Mouse (Mus musculus) liver, embryonic 16.5 days (tissue): ENCODE data around the gene Sertad4. TPM values are rescaled to one million over a fixed set of nuclear protein-coding genes. Genes with fewer than 3 reads are reported as not detected.

Source experiments
- ATAC-seq: fragments of 200-750 bp; cut with Nextera tagmentation; 2 replicates; pipeline ENCODE4 v1.8.0; 2017; ENCODE audit warnings: low read depth, mild to moderate bottlenecking, moderate number of reproducible peaks, moderate library complexity
- H3K27ac ChIP-seq: fragments of 300-500 bp; sonication (generic); 2 replicates; pipeline ENCODE4 v1.5.1; 2014; ENCODE audit warnings: mild to moderate bottlenecking, low read length
- H3K27me3 ChIP-seq: fragments of 300-500 bp; sonication (generic); 2 replicates; pipeline ENCODE4 v1.6.1; 2014; ENCODE audit warnings: low read depth, low read length, mixed read lengths; ENCODE audit not compliant: control insufficient read depth, insufficient read depth
- H3K36me3 ChIP-seq: fragments of 300-500 bp; sonication (generic); 2 replicates; pipeline ENCODE4 v1.6.1; 2014; ENCODE audit warnings: mild to moderate bottlenecking; ENCODE audit not compliant: control insufficient read depth, insufficient read depth
- H3K4me1 ChIP-seq: fragments of 300-500 bp; sonication (generic); 2 replicates; pipeline ENCODE4 v1.6.1; 2014; ENCODE audit warnings: low read depth, low read length, mixed read lengths; ENCODE audit not compliant: control insufficient read depth
- H3K4me2 ChIP-seq: fragments of 300-500 bp; sonication (generic); 2 replicates; pipeline ENCODE4 v1.6.1; 2014; ENCODE audit warnings: low read depth, low read length, mixed read lengths
- H3K4me3 ChIP-seq: fragments of 300-500 bp; sonication (generic); 2 replicates; pipeline ENCODE4 v1.5.1; 2014; ENCODE audit warnings: low read depth, mild to moderate bottlenecking, low read length
- H3K9ac ChIP-seq: fragments of 300-500 bp; sonication (generic); 2 replicates; pipeline ENCODE4 v1.6.1; 2014; ENCODE audit warnings: low read depth, low read length
- H3K9me3 ChIP-seq: fragments of 300-500 bp; sonication (generic); replicated peaks from 2 replicates; pipeline ENCODE4 v1.6.1; 2016; ENCODE audit warnings: low read length; ENCODE audit not compliant: control insufficient read depth
- WGBS: fragments of 180-500 bp; shearing (Covaris S2); extraction: QIAGEN DNeasy Blood & Tissue Kit; methylation state at CpG from one replicate; pipeline ENCODE4 v1.1.7; 2014; ENCODE audit not compliant: insufficient replicate concordance; 5-methylcytosine and 5-hydroxymethylcytosine counted together
- polyA plus RNA-seq: library from polyadenylated mRNA; unstranded; fragments of >200 nt; fragmentation: Nextera tagmentation; extraction: Ambion mirVana; gene quantifications from 2 replicates; pipeline ENCODE4 v1.2.1, GENCODE M21; 2015

Sertad4 gene
- 0.07 and 0.22 TPM in 2 replicates for polyA plus RNA-seq

- peak within 1 kb of the TSS; percentile 64 for H3K4me2 ChIP-seq
- no peaks in the 10 kb centered on the region for H3K4me1 ChIP-seq
- peak within 1 kb of the TSS; percentile 52 for H3K4me3 ChIP-seq
- under 1% methylated on average over 58 of the region's 75 CpGs for WGBS
- ATAC-seq = no peak
- H3K9ac ChIP-seq = no peak within 1 kb of the TSS
- no peak within 1 kb of the TSS for H3K27ac ChIP-seq
- no peaks in the 10 kb centered on the region for H3K9me3 ChIP-seq
- H3K27me3 ChIP-seq = peaks cover 69% of the 10 kb centered on the region
- no peaks in the 10 kb centered on the region for H3K36me3 ChIP-seq
Measured at GRCm38 (mm10) chr1:192855474-192856230, at the start of gene Sertad4. Gene Sertad4, minus strand, starts transcription at chr1:192855756.

GRCm38 (mm10) chr1:192901516-192901915 is 46.0 kb upstream of the Sertad4 start:
- H3K9me3 ChIP-seq = no peaks in the 10 kb centered on the region
- H3K27ac ChIP-seq = no peak overlapping the region
- no peaks in the 10 kb centered on the region for H3K36me3 ChIP-seq
- 61% methylated on average over 2 of the region's 2 CpGs for WGBS
- no peaks in the 10 kb centered on the region for H3K4me1 ChIP-seq
- no peak overlapping the region for H3K4me2 ChIP-seq
- no peak overlapping the region for H3K4me3 ChIP-seq
- H3K9ac ChIP-seq = no peak overlapping the region
- no peaks in the 10 kb centered on the region for H3K27me3 ChIP-seq
- no peak for ATAC-seq

- Histone ChIP-seq H3K4me1 (no peaks in the 10 kb centered on the region), H3K36me3 (no peaks in the 10 kb centered on the region), H3K4me3 (no peak overlapping the region), H3K27ac (no peak overlapping the region), H3K4me2 (no peak overlapping the region), H3K9me3 (no peaks in the 10 kb centered on the region), H3K9ac (no peak overlapping the region), H3K27me3 (no peaks in the 10 kb centered on the region)
- 71% methylated on average over 3 of the region's 3 CpGs for WGBS
- no peak for ATAC-seq
Measured at GRCm38 (mm10) chr1:192900913-192901312, 45.4 kb upstream of the Sertad4 start.

- no peak overlapping the region for H3K4me3 ChIP-seq
- ATAC-seq = no peak
- no peak overlapping the region for H3K27ac ChIP-seq
- no peak overlapping the region for H3K9ac ChIP-seq
- no peak overlapping the region for H3K4me2 ChIP-seq
- WGBS = 60% methylated on average over 2 of the region's 2 CpGs
- H3K36me3 ChIP-seq = no peaks in the 10 kb centered on the region
- no peaks in the 10 kb centered on the region for H3K27me3 ChIP-seq
- no peaks in the 10 kb centered on the region for H3K9me3 ChIP-seq
- H3K4me1 ChIP-seq = no peaks in the 10 kb centered on the region
Measured at GRCm38 (mm10) chr1:192898742-192899141, 43.2 kb upstream of the Sertad4 start.

- Histone ChIP-seq H3K9ac (no peak overlapping the region), H3K36me3 (no peaks in the 10 kb centered on the region), H3K27ac (no peak overlapping the region), H3K4me1 (no peaks in the 10 kb centered on the region), H3K9me3 (no peaks in the 10 kb centered on the region), H3K4me2 (no peak overlapping the region), H3K27me3 (no peaks in the 10 kb centered on the region), H3K4me3 (no peak overlapping the region)
- WGBS = 69% methylated on average over 10 of the region's 10 CpGs
- ATAC-seq = peak; percentile 30; the same call in 1 of the 2 replicates
Measured at GRCm38 (mm10) chr1:192897218-192897617, 41.7 kb upstream of the Sertad4 start.

- WGBS = 72% methylated on average over 3 of the region's 3 CpGs
- H3K9me3 ChIP-seq = no peaks in the 10 kb centered on the region
- no peak for ATAC-seq
Measured at GRCm38 (mm10) chr1:192896076-192896475, 40.5 kb upstream of the Sertad4 start.

GRCm38 (mm10) chr1:192890716-192891115 is 35.2 kb upstream of the Sertad4 start:
- H3K36me3 ChIP-seq = no peaks in the 10 kb centered on the region
- H3K4me2 ChIP-seq = no peak overlapping the region
- no peak overlapping the region for H3K4me3 ChIP-seq
- no peak overlapping the region for H3K9ac ChIP-seq
- no peaks in the 10 kb centered on the region for H3K4me1 ChIP-seq
- WGBS = 67% methylated on average over 3 of the region's 3 CpGs
- no peak for ATAC-seq
- H3K27ac ChIP-seq = no peak overlapping the region
- H3K9me3 ChIP-seq = no peaks in the 10 kb centered on the region
- H3K27me3 ChIP-seq = no peaks in the 10 kb centered on the region

More at GRCm38 (mm10) chr1:192896076-192896475, 40.5 kb upstream of the Sertad4 start:
- no peaks in the 10 kb centered on the region for H3K27me3 ChIP-seq
- no peak overlapping the region for H3K4me2 ChIP-seq
- H3K36me3 ChIP-seq = no peaks in the 10 kb centered on the region
- no peaks in the 10 kb centered on the region for H3K4me1 ChIP-seq
- H3K4me3 ChIP-seq = no peak overlapping the region
- H3K27ac ChIP-seq = no peak overlapping the region
- no peak overlapping the region for H3K9ac ChIP-seq

GRCm38 (mm10) chr1:192882617-192883295 is 27.2 kb upstream of the Sertad4 start:
- Histone ChIP-seq H3K4me1 (no peaks in the 10 kb centered on the region), H3K4me3 (no peak overlapping the region), H3K9ac (no peak overlapping the region), H3K27ac (no peak overlapping the region), H3K36me3 (no peaks in the 10 kb centered on the region), H3K27me3 (no peaks in the 10 kb centered on the region), H3K4me2 (no peak overlapping the region), H3K9me3 (no peaks in the 10 kb centered on the region)
- no peak for ATAC-seq
- 55% methylated on average over 2 of the region's 2 CpGs for WGBS

GRCm38 (mm10) chr1:192880130-192880529 is 24.6 kb upstream of the Sertad4 start:
- Histone ChIP-seq H3K4me3 (no peak overlapping the region), H3K36me3 (no peaks in the 10 kb centered on the region), H3K9me3 (no peaks in the 10 kb centered on the region), H3K27me3 (no peaks in the 10 kb centered on the region), H3K27ac (no peak overlapping the region), H3K9ac (no peak overlapping the region), H3K4me1 (no peaks in the 10 kb centered on the region), H3K4me2 (no peak overlapping the region)
- WGBS = 63% methylated on average over 4 of the region's 4 CpGs
- no peak for ATAC-seq
